Mouse (Mus musculus): ENCODE results near the gene Cgnl1.

Cgnl1 gene

DNA sequence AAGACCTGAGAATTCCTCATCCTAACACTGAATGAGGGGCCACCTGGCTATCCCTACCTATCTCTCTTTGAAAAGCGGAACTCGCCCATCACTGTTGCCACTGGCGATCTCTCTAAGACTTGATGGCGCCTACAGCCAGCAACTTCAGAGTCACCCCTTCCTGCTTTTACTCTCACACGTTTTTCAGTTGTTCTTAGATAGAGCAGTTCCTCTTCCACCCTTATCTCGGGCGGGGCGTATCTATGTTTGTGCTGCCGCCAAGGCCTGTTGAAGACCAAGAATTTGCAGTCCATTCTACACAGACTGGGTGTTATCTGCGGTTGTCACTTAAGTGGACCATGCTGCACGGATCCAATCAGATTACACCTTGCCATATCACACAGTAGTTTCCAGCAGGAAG, 62.2 kb downstream of the Cgnl1 start:
- peak; percentile 60 for DNase-seq

DNA sequence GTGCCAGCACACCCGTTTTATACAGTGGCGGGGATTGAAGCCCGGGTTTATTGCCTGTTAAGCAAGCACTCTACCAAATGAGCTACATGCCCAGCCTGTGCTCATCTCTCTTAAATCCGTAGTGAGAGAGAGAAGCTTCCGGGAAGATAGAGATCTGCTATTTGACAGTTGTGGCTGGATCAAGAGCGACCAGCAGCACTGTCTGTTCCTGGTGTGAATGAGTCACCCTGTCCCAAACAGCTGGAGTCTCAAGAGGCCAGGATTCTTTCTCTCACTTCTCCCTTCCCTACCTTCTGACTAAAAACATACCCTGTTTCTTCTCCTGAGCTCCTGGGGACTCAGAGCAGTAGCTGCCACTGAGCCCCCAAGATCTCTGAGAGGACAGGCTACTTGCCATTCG, 63.4 kb downstream of the Cgnl1 start:
- no peak for DNase-seq

DNA sequence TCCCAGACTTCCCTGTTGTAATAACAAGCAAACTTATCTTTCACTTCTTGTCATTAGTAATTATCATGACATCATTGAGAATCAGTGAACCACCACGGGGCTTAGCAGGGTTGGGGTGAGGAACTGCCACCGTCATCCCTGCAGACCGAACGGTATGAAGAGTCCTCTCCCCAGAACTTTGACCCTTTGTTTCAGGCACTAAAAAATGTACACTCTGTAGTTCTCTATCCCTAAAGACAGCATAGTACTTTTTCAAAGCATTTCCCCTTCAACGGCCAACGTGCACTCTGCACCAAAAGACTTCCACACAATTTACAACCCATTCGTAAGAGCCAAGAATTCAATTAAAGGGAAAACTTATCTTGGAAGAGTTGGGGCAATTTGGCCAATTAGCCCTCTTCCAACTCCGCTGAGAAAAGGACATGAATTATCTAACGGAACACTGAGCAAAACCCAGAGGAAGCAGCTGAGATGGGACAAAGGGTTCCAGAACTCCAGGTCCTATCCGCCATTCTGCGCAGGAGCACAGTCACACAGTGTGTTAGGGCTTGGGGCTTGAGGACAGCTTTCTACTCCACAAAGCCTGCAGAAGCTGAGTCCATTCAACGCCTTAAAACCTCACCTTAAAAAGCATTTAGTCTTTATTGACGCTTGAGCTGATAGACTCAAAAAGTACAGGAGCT, 66.9 kb downstream of the Cgnl1 start:
- DNase-seq = no peak

DNA sequence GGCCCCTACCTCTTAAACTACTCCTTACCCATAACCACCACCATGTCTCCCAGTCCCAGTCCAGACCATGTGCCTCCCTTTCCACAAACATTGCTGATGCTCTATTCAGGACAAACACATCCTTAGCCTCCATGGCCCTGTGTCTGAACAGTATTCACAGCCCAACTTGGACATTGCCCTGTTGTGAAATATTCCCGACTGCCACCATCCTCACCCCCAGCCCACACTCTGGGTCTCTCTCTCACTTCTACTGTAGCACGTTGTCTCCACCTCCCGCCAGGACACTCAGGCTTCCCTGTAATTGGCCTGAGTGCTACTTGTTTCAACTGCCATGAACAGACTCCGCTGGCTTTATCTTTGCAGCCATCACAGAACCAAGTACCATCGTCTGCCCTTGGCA, 72.3 kb downstream of the Cgnl1 start:
- DNase-seq = peak; percentile 24

DNA sequence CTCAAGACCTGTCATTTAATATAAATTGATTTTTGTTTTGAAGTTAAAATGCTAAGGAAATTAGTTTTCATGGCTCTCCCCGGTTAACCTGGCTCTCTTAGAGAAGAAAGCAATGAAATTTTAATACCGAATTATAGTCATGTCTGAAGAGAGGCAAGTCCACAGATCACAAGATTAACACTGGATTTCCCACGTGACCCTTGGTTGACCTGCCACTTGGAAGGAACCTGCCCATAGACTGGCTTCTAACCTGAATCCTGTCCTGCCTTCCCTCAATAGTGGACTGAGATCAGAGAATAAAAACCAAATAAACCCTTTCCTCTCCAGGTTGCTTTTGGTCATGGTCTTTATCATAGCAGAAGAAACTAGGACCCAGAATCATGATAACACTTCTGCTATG, 73.3 kb downstream of the Cgnl1 start:
- no peak for DNase-seq

DNA sequence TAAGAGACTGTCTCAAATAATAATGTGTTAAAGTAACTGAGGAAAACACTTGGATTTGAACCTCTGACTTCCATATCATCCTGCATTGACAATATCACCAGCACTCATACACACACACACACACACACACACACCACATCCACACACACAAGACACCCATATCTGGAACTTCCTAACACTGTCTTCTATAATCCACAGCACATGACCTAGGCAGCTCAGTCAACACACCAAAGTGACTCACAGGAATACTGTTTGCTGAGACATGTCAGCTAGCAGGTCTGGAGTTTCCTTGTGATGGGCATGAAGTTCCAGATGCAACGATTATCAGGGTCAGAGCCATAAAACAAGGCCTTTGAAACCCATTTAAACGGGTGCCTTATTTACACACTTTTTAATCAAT, 74.2 kb downstream of the Cgnl1 start:
- no peak for DNase-seq

DNA sequence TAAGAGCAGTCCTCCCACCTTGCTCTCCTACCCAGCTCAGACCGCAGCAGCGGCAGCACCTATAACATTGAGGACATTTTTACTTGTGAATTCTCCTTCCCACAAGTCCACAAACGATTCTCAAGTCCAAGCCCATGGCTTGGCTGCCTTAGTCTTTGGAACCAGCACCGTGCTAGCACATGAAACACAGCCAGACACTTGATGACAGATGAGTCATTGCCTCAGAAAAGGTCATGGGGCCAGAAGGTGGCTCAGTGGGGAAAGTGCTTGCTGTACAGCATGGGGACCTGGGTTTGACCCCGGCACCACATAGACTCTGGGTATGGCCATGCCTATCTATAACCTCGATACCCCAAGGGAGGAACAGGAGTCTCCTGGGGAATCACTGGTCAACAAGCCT, 74.6 kb downstream of the Cgnl1 start:
- DNase-seq = no peak

DNA sequence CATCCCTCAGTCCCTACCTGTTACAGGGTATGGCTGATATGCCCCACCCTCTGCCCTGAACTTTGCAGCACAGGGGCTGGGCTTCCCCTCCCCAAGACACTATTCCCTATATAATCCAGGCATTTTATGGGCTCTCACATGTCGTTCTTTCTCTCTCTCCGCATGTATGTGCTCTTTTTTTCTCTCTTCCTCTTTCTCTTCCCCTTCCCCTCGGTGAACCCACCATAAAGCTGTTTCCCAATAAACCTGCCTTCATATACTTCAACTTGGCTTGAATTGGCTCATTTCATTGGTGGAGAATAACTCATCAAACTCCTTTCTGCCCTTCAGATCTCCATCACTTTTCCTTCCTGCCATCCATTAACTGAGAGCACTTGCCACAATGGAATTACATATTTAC, 76.3 kb downstream of the Cgnl1 start:
- DNase-seq = no peak

DNA sequence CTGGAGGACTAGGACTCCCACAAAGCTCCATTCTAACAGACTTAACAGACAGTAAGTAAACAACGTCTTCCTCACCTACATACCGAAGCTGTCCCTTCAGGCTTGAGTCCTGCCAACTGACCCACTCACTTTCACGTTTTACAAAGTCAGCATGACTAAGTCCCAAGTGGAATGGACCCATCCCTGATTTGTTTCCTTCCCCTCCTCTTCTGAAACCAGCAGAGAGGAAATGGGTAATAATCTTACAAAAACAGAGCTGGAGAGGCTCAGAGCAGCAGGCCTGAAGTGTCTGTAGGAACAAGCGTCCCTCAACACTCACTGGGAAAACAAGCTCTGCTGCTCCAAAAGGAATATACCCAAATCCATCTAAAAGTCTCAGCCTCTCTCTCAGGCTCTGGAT, 77.2 kb downstream of the Cgnl1 start:
- DNase-seq = no peak

DNA sequence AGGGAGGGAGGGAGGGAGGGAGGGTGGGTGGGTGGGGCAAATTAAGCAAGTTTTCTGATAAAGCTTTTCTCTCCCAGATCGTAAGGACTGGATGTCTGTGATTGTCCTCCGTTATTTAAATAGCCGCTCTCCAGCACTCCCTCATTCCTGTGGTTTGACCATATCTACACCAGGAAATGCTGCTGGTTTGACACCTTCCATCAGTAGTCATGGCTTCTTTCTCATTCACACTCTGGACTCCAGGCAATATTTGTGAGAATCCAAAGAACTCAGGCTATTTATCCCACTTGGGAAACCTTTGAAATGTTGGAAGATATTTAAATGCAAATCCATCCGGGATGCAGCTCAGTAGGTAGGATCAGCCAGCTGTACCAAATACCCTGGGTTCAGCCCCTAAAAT, 77.6 kb downstream of the Cgnl1 start:
- no peak for DNase-seq

DNA sequence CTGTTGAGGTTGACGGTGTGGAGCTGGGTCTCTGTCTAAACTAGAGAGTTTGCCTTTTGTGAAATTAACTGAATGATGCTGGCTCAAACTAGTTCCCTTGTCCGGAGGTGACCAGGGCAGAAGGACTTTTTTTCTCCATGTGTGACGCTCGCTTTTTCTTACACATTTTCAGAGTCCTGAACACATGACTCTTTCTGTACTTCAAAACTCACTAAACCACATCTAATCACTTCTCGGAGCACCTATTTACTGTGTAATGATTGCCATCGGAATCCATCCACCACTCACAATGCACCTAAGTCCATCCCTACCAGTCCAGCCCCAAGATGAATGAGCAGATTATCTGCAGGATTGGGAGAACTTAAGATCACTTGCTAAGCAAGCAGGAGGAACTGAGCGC, 79.2 kb downstream of the Cgnl1 start:
- no peak for DNase-seq

DNA sequence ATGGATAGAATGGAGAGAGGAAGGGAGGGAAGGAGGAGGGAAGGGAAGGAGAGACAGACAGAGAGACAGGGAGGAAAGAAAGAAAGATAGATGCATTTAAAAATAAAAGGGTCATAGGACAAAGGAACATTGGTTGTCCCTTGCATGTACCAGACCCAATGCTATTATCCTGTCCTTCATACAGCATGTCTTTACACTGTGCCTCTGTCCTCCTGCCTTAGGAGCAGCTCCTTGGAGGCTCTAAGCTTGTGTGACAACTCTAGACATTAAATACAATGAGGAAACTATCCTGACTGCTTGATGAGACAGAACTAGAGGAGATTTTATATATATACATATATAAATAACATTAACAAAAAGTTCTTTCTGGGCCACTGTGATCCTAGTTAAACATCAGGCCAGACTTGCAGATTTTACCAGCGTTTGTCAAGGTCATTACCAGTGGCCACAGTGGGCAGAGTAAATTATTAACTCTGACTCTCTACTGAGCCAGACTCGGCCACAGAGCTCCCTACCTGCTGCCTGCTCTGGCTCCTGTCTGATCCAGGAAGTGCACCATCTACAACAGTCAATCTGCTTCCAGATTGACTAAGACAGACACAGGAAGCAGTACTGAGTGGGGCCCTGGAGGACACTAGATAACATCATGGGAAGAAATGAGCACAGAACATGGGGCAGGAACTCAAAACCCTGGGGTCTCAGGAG, 81.9 kb downstream of the Cgnl1 start:
- no peak for DNase-seq

DNA sequence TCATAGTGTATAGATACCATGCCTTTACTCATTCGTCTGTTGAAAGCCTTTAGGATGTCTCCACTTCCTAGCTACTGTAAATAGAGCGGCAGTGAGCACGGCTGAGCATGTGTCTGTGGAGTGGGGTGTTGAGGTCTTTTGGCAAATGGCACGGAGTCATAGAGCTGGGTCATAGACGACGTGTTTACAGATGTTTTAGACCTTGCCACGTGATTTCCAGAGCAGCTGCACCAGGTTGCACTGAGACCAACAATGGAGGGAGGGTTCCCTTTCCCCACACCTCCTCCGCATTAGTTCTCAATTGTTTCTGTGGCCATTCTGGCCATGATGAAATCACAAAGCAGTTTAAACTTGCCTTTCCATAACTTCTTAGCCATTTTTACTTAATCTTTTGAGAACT, 84.9 kb downstream of the Cgnl1 start:
- DNase-seq = no peak

DNA sequence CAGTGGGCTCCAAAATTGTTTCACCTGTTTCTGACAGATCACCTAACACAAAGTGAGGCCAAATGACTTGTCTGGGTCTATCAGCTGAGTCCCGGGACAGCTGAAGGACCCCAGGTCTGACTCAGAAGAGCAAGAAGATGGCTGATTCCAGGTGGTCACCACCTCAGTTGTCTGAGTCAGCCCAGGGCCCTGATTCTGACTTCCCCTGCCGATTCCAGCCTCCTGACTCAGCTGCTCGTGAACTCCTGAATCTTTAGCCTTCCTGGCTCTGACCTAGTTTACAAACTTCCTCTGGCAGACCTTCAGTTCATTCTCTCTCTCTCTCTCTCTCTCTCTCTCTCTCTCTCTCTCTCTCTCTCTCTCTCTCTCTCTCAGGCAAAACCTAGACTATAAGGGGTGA, 86.6 kb downstream of the Cgnl1 start:
- DNase-seq = no peak

DNA sequence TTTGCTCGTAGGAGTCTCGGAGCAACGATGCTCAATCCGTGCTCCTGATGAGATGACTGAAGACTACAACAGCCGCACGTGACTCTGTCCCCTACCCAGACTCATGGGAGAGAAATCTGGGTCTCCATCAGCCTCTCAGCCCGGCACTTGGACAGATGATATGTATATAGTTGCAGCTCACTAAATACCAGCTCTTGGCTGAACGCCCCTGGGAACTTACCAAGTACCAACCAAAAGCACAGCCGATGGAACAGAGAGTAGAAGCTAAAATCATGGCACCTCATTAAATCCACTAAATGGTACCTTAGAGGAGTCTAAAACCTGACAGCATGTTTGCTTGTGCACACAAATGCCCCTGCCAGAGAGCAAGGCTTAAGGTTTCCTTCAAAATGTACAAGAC, 91.0 kb downstream of the Cgnl1 start:
- DNase-seq = no peak

DNA sequence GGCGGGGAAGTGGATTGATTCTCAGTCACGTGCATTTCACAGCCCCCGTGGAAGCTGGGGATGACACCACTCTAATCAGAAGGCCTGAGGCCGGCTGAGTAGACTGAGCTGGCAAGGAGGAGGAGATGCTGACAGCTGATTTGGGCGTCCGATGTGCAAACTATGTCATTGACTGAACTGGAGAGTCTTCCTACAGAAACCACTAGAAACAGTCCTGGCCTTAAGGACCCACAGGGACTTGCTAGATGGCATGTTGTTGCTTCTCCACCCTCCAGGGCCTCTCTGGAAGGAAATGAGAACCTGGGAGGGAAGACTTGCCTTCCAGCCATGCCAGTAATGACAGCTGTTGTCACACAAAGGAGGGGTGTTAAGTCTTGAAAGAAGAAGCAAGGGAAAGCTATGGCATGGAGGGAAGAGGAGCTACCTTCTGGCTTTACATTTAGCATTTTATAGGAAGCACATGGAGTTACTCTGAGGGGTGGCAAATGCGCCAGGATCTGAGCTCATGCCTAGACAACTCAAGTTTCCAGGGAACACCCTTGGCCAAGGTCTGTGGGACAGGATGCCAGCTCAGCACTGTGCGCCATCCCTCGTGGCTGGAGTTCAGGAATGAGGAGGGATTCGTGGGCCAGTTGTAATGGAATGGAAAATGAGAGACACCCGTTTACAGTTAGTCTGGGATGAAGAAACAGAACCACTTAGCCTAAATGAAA, 92.1 kb downstream of the Cgnl1 start:
- no peak for DNase-seq

DNA sequence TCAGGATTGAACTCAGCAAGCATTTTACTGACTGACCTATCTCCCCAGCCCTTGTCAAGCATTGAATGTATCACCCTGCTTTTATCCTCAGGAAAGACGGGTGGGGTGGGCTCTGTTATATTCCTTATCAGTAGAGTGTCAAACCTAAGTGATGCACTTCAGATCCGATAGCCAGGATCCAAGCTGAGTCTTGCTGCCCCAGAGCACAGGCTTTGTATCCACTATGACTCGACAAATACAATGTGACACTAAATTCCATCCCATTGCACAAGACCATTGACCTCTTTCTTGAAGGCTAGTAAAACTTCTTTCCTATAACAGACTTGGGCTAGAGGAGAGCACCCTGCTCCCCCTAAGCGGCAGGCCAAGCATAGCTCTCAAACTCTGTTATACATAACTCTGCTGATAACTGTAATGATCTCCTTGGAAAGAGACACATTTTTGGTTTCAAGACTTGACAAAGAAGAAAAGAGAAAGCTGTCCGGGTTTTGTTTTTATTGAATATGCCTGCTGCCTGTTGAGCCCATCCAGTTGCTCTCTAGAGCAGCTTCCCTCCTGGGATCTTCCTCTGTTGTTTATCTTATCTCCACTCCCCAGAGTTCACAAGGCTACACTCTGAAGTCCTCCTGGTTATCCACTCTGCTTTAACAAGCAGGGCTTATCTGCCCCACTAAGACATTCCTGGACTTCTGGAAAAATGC, 94.3 kb downstream of the Cgnl1 start:
- peak; percentile 30 for DNase-seq

DNA sequence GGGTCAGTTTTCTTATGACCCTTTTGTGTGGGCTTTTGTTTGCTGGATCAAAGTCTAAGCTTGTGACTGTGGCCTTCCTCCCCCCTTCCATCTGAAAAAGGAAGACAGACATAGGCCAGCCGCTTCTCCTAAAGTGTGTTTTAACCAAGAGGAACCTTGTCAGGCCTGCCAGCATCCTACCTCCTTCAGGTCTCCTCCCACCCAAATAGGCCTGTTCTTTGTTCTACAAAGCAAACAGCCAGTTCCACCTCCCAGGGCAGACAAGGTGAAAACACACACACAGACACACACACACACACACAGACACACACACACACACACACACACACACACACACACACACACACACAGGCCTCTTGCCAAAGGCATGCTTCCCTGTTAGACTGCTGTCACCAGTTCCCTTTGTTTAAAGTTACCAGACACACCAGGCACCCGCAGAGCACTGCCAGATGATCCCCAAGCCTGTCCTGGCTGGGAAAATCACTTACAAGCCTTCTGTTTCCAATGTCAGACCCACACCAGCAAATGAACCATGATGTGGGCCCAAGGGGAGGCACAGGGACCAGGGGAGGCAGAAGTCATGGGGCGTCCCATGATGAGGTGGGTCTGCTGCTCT, 95.5 kb downstream of the Cgnl1 start:
- DNase-seq = no peak

DNA sequence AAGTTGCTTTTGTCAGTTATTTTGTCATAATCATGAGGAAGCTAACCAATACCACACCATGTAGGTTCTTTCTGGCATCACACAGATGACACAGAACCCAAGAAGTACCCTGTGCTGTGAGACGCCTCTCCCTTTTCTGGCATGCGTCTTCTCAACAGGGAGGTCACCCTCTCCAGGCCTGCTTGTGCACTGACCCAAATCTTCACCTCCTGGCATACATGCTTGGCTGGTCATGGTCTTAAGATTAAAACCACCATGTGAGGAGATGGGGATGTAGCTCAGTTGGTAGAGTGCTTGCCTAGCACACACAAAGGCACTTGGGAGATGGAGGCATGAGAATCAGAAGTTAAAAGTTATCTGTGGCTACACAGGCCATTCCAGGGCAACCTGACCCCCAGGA, 96.2 kb downstream of the Cgnl1 start:
- no peak for DNase-seq

DNA sequence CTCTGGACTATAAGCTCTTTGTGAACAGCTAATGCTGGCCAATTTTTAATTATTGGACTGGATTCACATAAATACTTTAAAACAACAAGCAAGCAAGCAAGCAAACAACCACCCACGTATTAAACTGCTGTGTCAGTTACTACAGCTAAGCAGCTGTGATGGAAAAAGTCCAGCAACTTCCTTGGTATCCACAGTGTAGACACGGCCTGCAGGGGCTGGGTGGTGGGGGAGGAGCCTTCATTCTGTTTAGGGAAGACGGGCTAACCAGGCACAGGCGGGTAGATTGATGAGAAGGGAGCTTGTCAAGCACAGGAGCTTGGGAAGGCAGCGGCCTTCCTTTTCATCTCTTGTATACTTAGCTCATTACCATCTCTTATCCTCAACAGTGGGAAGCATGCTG, 96.9 kb downstream of the Cgnl1 start:
- DNase-seq = no peak

DNA sequence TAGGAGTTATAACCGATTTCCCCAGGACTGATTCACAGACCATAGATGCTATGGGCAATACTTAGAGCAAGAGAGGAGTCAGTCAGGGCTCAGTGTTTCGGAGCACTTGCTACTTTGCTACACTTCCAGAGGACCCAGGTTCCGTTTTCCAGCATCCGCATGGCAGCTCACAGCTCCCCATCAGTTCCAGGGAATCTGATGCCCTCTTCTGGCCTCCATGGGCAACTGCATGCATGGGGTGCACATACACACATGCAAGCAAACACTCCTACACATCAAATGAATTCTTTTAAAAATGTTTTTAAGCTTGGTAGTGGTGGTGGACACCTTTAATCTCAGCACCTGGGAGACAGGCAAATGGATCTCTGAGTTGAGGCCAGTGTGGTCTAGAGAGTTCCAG, 98.9 kb downstream of the Cgnl1 start:
- no peak for DNase-seq

DNA sequence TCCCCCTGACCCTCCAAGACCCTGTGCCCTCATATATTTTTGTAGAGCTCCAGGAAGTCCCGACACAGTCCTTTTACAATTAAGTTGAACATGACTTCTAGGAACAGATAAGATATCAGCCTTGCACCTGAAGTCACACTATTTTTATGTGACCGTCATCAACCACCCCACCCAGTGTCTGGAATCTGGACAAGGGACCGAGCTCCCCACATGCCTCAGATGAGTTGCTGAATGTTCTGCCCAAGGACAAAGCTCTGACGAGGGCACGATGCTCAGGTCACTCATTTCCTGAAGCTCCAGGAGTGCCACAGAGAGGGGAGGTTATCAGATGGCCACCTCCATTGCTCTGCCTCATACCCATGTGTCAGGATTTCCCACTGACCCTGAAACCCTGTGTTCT, 100.7 kb downstream of the Cgnl1 start:
- no peak for DNase-seq

DNA sequence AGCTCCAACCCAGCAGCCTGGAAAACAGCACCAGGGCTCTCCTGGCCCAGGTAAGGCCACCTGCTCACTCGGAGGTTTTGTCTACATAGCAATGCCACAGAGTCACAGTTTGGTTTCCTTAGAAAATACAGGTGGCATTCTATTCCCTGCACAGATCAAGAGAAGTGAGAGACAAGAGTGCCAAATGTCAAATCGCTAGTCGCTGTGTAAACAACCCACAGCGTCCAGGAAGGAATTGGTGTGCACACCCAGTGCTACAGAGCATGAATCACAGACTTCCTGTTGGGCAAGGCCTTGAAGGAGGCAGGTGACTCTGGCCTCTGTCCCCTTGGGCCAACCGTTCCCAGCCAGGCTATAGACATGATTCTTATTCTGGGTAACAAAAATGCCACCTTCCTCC, 103.8 kb downstream of the Cgnl1 start:
- no peak for DNase-seq

Measured in liver (tissue).